Mouse (Mus musculus) heart, postnatal 0 days (tissue): Measurements from ENCODE around the gene Tinagl1.

Experiments
- CTCF ChIP-seq: IDR thresholded peaks from 2 replicates; pipeline ENCODE4 v1.5.1; 2016; ENCODE audit warnings: antibody characterized with exemption, control low read depth, low read depth
- EP300 ChIP-seq: IDR thresholded peaks from 2 replicates; pipeline ENCODE4 v1.6.1; 2016; ENCODE audit warnings: antibody characterized with exemption, low read depth

GRCm38 (mm10) chr4:130167321-130167720, 7.6 kb downstream of the Tinagl1 start:
- TF ChIP-seq CTCF (no peak), EP300 (no peak)
